ENCODE assay signal across 11 mouse cellular contexts in genomic region chr15:64622591-64622990, GRCm38 (mm10).
A peak's percentile ranks its signal among the peaks of the same experiment; 100 is the strongest.
DNase-seq lines count a peak whose midpoint lies in the region; TF ChIP-seq lines count a peak whose summit lies in the region.
"Had no signal": no experiment of that assay in that cellular context is flagged by ENCODE, and none has a peak within 500 bp of the region (broad histone marks: within the 10 kb centered on the region; RNA-seq: fewer than 3 reads in every experiment).

No protein-coding gene starts in this region.

- no peak for TF ChIP-seq CTCF in embryonic fibroblast, embryonic 13.5 days (IDR thresholded peaks at IDR 0.05; ENCODE audit: borderline replicate concordance, insufficient read depth, low read length)

- H3K4me1 ChIP-seq in embryonic fibroblast, embryonic 13.5 days (ENCODE audit: control insufficient read depth, insufficient read depth, low read length) = peaks cover 22% of the 10 kb centered on the region

- H3K27ac ChIP-seq in embryonic fibroblast, embryonic 13.5 days (ENCODE audit: insufficient read depth, low read length) = peak overlapping the region; percentile 87
- H3K27ac ChIP-seq: embryonic facial prominence, embryonic 13.5 days had no signal

- peak; percentile 5 to 46 for DNase-seq in left cerebral cortex, adult 9 months (ENCODE audit: low spot score in 2 of 2)
- no peak for DNase-seq in left cerebral cortex, adult 11 months (ENCODE audit: low spot score)
- peak; percentile 88 for DNase-seq in NIH3T3 (ENCODE audit: low read depth)
- DNase-seq in heart, postnatal 36 days = peak; percentile 24 to 36
- DNase-seq in embryo, embryonic 10 days (ENCODE audit: low spot score) = no peak
- no peak for DNase-seq in neural tube, embryonic 10.5 days (ENCODE audit: extremely low spot score, low spot score)
- DNase-seq: kidney, adult 18-20 months; liver, postnatal 0 days; spleen, adult 18-20 months had no signal

- TF ChIP-seq POLR2A in embryonic fibroblast, embryonic 13.5 days (IDR thresholded peaks at IDR 0.05; ENCODE audit: low read depth, low read length) = no peak

- no peak overlapping the region for H3K4me3 ChIP-seq in embryonic fibroblast, embryonic 13.5 days (ENCODE audit: insufficient read depth, low read length)
- H3K4me3 ChIP-seq: embryonic facial prominence, embryonic 13.5 days had no signal

- intact Hi-C loops in heart, postnatal 36 days (cut with DNase I) = loop anchor here (5.0 kb wide), 1 partner anchor 60 kb away; no protein-coding TSS in a partner anchor

Comparison
In these comparisons a context has a peak if more than half of its experiments do, and no peak if none do; other contexts are left out.
1. DNase-seq: peak in left cerebral cortex, adult 9 months (2 of 2), NIH3T3 (single experiment) and heart, postnatal 36 days (2 of 2); none in left cerebral cortex, adult 11 months (single experiment), embryo, embryonic 10 days (single experiment) and neural tube, embryonic 10.5 days (single experiment).